Mouse (Mus musculus): Measurements from ENCODE around the gene Epb41l2. TPM values are rescaled to one million over a fixed set of nuclear protein-coding genes. Genes with fewer than 3 reads are reported as not detected.

Epb41l2 gene
- total and polyA plus RNA-seq, 2 experiments: 6.8 to 17.4 TPM

- WGBS: 69% methylated on average over 5 of the region's 5 CpGs
- H3K4me3 ChIP-seq (ENCODE audit: insufficient read depth, low read depth, low read length): no peak overlapping the region
- H3K9ac ChIP-seq (ENCODE audit: low read depth, low read length): no peak overlapping the region
- peaks cover 10% of the 10 kb centered on the region; the same call in 1 of the 2 replicates for H3K79me2 ChIP-seq (ENCODE audit: control insufficient read depth, insufficient read depth, low read length)
- TF ChIP-seq CTCF (IDR thresholded peaks at IDR 0.05; ENCODE audit: low read depth, low read length) (no peak), POLR2A (IDR thresholded peaks at IDR 0.05; ENCODE audit: extremely low read depth, insufficient read depth, low read length) (no peak)
- H3K27ac ChIP-seq (replicated peaks; ENCODE audit: insufficient read depth, low read depth, low read length): no peak overlapping the region
- peaks cover 8% of the 10 kb centered on the region; the same call in 1 of the 2 replicates for H3K4me1 ChIP-seq (ENCODE audit: control insufficient read depth, insufficient read depth, low read length)
- no peaks in the 10 kb centered on the region for H3K27me3 ChIP-seq (ENCODE audit: control insufficient read depth, insufficient read depth, low read length)
- peak; percentile 35 for DNase-seq (ENCODE audit: extremely low read depth, low read depth, low spot score)
- H3K36me3 ChIP-seq (ENCODE audit: control insufficient read depth, insufficient read depth, low read length): no peaks in the 10 kb centered on the region
Measured at GRCm38 (mm10) chr10:25366691-25367090, 7.1 kb downstream of the Epb41l2 start.

GRCm38 (mm10) chr10:25368928-25369327 lies 9.3 kb downstream of the Epb41l2 start:
- DNase-seq (ENCODE audit: extremely low read depth, low read depth, low spot score): no peak
- peaks cover 8% of the 10 kb centered on the region for H3K4me1 ChIP-seq (ENCODE audit: control insufficient read depth, insufficient read depth, low read length)
- H3K4me3 ChIP-seq (ENCODE audit: insufficient read depth, low read depth, low read length): no peak overlapping the region
- H3K9ac ChIP-seq (ENCODE audit: low read depth, low read length): no peak overlapping the region
- TF ChIP-seq POLR2A (IDR thresholded peaks at IDR 0.05; ENCODE audit: extremely low read depth, insufficient read depth, low read length) (no peak), CTCF (IDR thresholded peaks at IDR 0.05; ENCODE audit: low read depth, low read length) (no peak)
- WGBS: 85% methylated on average over 3 of the region's 3 CpGs
- no peak overlapping the region for H3K27ac ChIP-seq (replicated peaks; ENCODE audit: insufficient read depth, low read depth, low read length)
- peaks cover 13% of the 10 kb centered on the region; the same call in 1 of the 2 replicates for H3K79me2 ChIP-seq (ENCODE audit: control insufficient read depth, insufficient read depth, low read length)
- no peaks in the 10 kb centered on the region for H3K36me3 ChIP-seq (ENCODE audit: control insufficient read depth, insufficient read depth, low read length)
- H3K27me3 ChIP-seq (ENCODE audit: control insufficient read depth, insufficient read depth, low read length): no peaks in the 10 kb centered on the region

- TF ChIP-seq CTCF (IDR thresholded peaks at IDR 0.05; ENCODE audit: low read depth, low read length): no peak
- Histone ChIP-seq H3K79me2 (ENCODE audit: control insufficient read depth, insufficient read depth, low read length) (peaks cover 13% of the 10 kb centered on the region; the same call in 1 of the 2 replicates), H3K9ac (ENCODE audit: low read depth, low read length) (no peak overlapping the region), H3K4me3 (ENCODE audit: insufficient read depth, low read depth, low read length) (no peak overlapping the region), H3K27me3 (ENCODE audit: control insufficient read depth, insufficient read depth, low read length) (no peaks in the 10 kb centered on the region), H3K4me1 (ENCODE audit: control insufficient read depth, insufficient read depth, low read length) (peaks cover 8% of the 10 kb centered on the region), H3K36me3 (ENCODE audit: control insufficient read depth, insufficient read depth, low read length) (no peaks in the 10 kb centered on the region), H3K27ac (replicated peaks; ENCODE audit: insufficient read depth, low read depth, low read length) (no peak overlapping the region)
- 86% methylated on average over 9 of the region's 9 CpGs for WGBS
- no peak for DNase-seq (ENCODE audit: extremely low read depth, low read depth, low spot score)
Measured at GRCm38 (mm10) chr10:25369691-25370090, 10.1 kb downstream of the Epb41l2 start.

- no peak for TF ChIP-seq CTCF (IDR thresholded peaks at IDR 0.05; ENCODE audit: low read depth, low read length)
- no peak for TF ChIP-seq POLR2A (IDR thresholded peaks at IDR 0.05; ENCODE audit: extremely low read depth, insufficient read depth, low read length)
- H3K4me1 ChIP-seq (ENCODE audit: control insufficient read depth, insufficient read depth, low read length): peaks cover 8% of the 10 kb centered on the region
- WGBS: 99% methylated on average over 2 of the region's 2 CpGs
- H3K27ac ChIP-seq (replicated peaks; ENCODE audit: insufficient read depth, low read depth, low read length): no peak overlapping the region
- H3K27me3 ChIP-seq (ENCODE audit: control insufficient read depth, insufficient read depth, low read length): no peaks in the 10 kb centered on the region
- no peak overlapping the region for H3K4me3 ChIP-seq (ENCODE audit: insufficient read depth, low read depth, low read length)
- H3K36me3 ChIP-seq (ENCODE audit: control insufficient read depth, insufficient read depth, low read length): no peaks in the 10 kb centered on the region
- peaks cover 13% of the 10 kb centered on the region; the same call in 1 of the 2 replicates for H3K79me2 ChIP-seq (ENCODE audit: control insufficient read depth, insufficient read depth, low read length)
- DNase-seq (ENCODE audit: extremely low read depth, low read depth, low spot score): no peak
- no peak overlapping the region for H3K9ac ChIP-seq (ENCODE audit: low read depth, low read length)
Measured at GRCm38 (mm10) chr10:25371336-25371735, 11.7 kb downstream of the Epb41l2 start.

- Histone ChIP-seq H3K4me3 (ENCODE audit: insufficient read depth, low read depth, low read length) (no peak overlapping the region), H3K36me3 (ENCODE audit: control insufficient read depth, insufficient read depth, low read length) (no peaks in the 10 kb centered on the region), H3K79me2 (ENCODE audit: control insufficient read depth, insufficient read depth, low read length) (peaks cover 13% of the 10 kb centered on the region; the same call in 1 of the 2 replicates), H3K27ac (replicated peaks; ENCODE audit: insufficient read depth, low read depth, low read length) (no peak overlapping the region), H3K27me3 (ENCODE audit: control insufficient read depth, insufficient read depth, low read length) (no peaks in the 10 kb centered on the region), H3K4me1 (ENCODE audit: control insufficient read depth, insufficient read depth, low read length) (peaks cover 3% of the 10 kb centered on the region), H3K9ac (ENCODE audit: low read depth, low read length) (no peak overlapping the region)
- no peak for DNase-seq (ENCODE audit: extremely low read depth, low read depth, low spot score)
- no peak for TF ChIP-seq POLR2A (IDR thresholded peaks at IDR 0.05; ENCODE audit: extremely low read depth, insufficient read depth, low read length)
- TF ChIP-seq CTCF (IDR thresholded peaks at IDR 0.05; ENCODE audit: low read depth, low read length): no peak
- WGBS: 56% methylated on average over 3 of the region's 3 CpGs
Measured at GRCm38 (mm10) chr10:25371915-25372371, 12.3 kb downstream of the Epb41l2 start.

DNA sequence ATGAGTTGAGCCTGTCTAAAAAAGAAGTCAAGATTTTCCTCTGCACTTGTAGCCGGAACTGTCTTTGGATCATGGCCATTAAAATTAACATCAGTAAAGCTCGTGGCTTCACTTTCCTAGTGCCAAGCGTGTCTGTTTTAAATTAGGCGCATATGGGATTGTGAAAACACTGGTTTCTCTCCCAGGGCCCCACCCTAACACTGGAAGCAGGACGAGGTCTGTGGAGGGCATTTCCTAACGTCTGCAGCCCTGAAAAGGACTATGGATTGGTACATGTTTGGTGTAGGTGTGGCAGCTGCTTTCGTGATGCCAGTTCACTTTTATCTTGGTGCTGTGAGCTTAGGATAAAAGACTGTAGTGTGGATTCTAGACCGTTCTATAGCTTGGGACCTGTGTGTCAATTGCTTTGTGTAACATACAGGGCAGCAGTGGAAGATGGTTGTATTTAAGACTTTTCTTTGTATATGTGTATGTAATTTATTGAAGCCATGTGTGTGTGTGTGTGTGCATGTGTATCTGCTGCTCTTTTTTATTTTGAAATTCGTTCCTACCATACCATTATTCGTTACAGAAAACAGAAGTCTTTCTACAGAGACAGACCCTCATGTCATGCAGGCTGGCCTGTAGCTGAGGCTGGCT lies 13.0 kb downstream of the Epb41l2 start:
- H3K4me3 ChIP-seq (ENCODE audit: insufficient read depth, low read depth, low read length): no peak overlapping the region
- no peaks in the 10 kb centered on the region for H3K27me3 ChIP-seq (ENCODE audit: control insufficient read depth, insufficient read depth, low read length)
- H3K79me2 ChIP-seq (ENCODE audit: control insufficient read depth, insufficient read depth, low read length): peaks cover 13% of the 10 kb centered on the region; the same call in 1 of the 2 replicates
- H3K9ac ChIP-seq (ENCODE audit: low read depth, low read length): no peak overlapping the region
- H3K4me1 ChIP-seq (ENCODE audit: control insufficient read depth, insufficient read depth, low read length): peaks cover 2% of the 10 kb centered on the region
- no peak for TF ChIP-seq POLR2A (IDR thresholded peaks at IDR 0.05; ENCODE audit: extremely low read depth, insufficient read depth, low read length)
- TF ChIP-seq CTCF (IDR thresholded peaks at IDR 0.05; ENCODE audit: low read depth, low read length): no peak
- no peak for DNase-seq (ENCODE audit: extremely low read depth, low read depth, low spot score)
- no peaks in the 10 kb centered on the region for H3K36me3 ChIP-seq (ENCODE audit: control insufficient read depth, insufficient read depth, low read length)
- H3K27ac ChIP-seq (replicated peaks; ENCODE audit: insufficient read depth, low read depth, low read length): peak overlapping the region; percentile 44; the same call in 1 of the 2 replicates
- 70% methylated on average over 10 of the region's 10 CpGs for WGBS
